Mouse (Mus musculus): Measurements from ENCODE around the gene Smc6. TPM values are rescaled to one million over a fixed set of nuclear protein-coding genes. Genes with fewer than 3 reads are reported as not detected.

The Smc6 gene
- polyA plus RNA-seq, 1 experiment: 40.1 TPM

Other genes starting within 250 kb of the Smc6 start
- gene Kcns3, start 114.8 kb upstream of the Smc6 start, polyA plus RNA-seq (2012; rRNA removed): 2.9 and 3.0 TPM in 2 replicates
- gene Msgn1, start 56.9 kb upstream of the Smc6 start, polyA plus RNA-seq (2012; rRNA removed): not detected in 2 replicates
- gene Gen1, start 85 bp upstream of the Smc6 start, polyA plus RNA-seq (2012; rRNA removed): 0.52 and 0.77 TPM in 2 replicates
- 0.17 and 0.31 TPM in 2 replicates for gene Vsnl1, start 170.7 kb downstream of the Smc6 start, polyA plus RNA-seq (2012; rRNA removed)
- gene Rad51ap2, start 190.2 kb downstream of the Smc6 start, polyA plus RNA-seq (2012; rRNA removed): not detected in 2 replicates